Mouse (Mus musculus) G1E (cell line): ENCODE measurements at regions not wholly inside any gene's neighbourhood (a gene's known extent, or its start where the extent isn't known, plus 50 kb on each side); places are given as distances from the start of the nearest gene placed in this dataset.

Experiments used
- CTCF ChIP-seq: IDR thresholded peaks from 2 replicates; pipeline ENCODE4 v1.5.1; 2012; ENCODE audit warnings: low read depth, low read length, inconsistent platforms, mixed read lengths
- GATA1 ChIP-seq: IDR thresholded peaks from 2 replicates; pipeline ENCODE4 v1.6.1; 2012; ENCODE audit warnings: borderline replicate concordance, low read length, inconsistent platforms, mixed read lengths
- GATA2 ChIP-seq: IDR thresholded peaks from 2 replicates; pipeline ENCODE4 v1.6.1; 2012; ENCODE audit warnings: low read depth, low read length, inconsistent platforms, borderline replicate concordance
- POLR2AphosphoS5 ChIP-seq: IDR thresholded peaks from 2 replicates; pipeline ENCODE4 v1.6.1; 2012; ENCODE audit warnings: low read depth, low read length, inconsistent platforms; ENCODE audit not compliant: insufficient replicate concordance
- TAL1 ChIP-seq: conservative IDR thresholded peaks from 2 replicates; pipeline ENCODE4 v1.6.1; 2012; ENCODE audit warnings: low read depth, low read length, inconsistent platforms, mixed read lengths

- TF ChIP-seq CTCF (no peak), GATA1 (no peak), TAL1 (no peak), POLR2AphosphoS5 (no peak), GATA2 (no peak)
Measured at GRCm38 (mm10) chr8:53892205-53892710, 185.1 kb upstream of the Vegfc start.
